Mouse (Mus musculus): ENCODE results near the gene Gm9936.
A peak's percentile ranks its signal among the peaks of the same experiment; 100 is the strongest.

The Gm9936 gene

DNA sequence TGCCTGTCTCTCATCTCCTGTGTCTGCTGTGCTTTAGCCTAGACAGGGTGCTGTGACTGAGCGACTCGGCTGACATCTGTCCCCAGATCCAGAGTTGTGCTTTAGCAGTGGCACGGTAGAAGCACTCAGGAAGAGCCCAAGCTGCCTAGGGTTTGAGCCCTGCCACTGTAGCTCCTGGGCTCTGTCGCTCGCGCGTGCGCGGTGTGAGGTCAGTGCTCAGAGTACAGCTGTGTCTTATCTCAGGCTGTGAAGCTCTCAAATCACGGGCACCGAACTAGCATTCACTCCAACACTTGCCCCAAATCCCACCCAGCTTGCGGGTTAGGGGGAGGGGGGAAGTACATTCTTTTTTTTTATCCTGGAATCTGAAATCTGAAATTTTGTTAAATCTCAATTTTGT lies 21.6 kb downstream of the Gm9936 start:
- DNase-seq (ENCODE audit: low spot score), result no peak

DNA sequence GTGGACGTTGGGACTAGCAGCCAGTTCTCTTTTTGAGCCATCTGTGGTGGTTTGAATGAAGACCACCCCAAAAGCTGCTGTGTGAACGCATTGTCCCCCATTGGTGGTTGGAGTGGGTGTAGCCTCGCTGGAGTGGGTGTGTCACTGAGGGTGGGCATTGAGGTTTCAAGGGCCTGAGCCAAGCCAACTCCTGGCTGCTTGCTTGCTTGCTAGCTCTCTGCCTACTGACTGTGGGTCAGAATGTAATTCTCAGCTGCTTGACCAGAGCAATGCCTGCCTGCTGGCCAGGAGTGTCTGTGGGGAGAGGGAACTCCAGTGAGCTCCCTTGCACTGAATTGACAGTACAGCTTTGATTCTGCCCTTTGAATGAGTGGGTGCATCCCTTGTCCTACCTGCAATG lies 28.7 kb downstream of the Gm9936 start:
- DNase-seq (ENCODE audit: low spot score), result no peak

DNA sequence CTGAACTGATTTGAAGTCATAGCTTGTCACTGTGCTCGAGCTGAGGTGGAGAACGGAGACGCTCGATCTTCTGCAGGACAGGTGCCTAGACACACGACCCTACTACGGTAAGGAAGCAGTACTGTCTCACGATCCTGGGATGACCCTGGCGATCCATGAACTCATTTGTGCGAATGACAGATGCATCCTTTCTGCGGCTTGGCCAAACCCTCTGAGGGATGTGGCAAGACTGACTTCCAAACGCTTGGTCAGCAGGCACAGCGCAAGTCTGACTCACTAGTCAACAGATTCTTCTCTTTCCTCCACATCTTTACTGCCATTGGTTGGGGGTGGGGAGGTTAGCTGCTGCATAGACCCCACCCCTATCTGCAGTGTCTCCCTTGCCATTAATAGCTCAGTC lies 31.1 kb downstream of the Gm9936 start:
- DNase-seq (ENCODE audit: low spot score), result no peak

DNA sequence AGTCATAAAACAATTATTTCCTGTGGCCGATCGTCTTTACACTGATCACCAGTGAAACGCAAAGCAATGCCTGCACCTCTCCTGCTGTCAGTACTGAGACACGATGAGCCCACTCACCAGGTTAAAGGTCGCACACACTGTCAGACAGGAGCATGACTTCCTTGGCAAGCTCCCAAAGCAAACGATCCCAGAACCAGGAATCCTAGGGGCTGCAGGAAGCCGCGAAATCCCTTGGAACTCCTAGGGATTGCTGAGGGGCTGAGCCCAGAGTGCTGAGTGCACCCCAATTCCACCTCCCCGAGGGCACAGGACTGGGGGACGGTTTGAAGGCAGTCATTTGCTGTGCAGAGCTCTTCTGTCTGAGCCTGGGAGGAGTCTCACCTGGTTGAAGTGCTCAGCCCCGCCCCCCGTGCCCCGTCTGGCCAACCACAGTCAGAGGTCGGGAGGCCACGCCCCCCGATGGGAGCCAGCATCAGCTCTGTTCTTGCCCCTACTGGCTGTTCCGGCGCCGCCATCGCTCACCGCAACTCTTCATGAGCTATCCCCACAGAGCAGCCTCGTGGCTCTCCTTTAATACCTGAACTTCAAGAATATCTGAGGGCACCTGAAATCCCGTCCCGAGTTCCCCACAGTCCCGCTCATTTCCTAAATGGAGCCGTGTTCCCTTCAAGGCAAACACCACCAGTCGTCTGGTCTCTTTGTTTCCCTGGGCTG lies 32.3 kb downstream of the Gm9936 start:
- DNase-seq (ENCODE audit: low spot score), result no peak

GRCm38 (mm10) chr5:114824197-114824596 lies 34.3 kb downstream of the Gm9936 start:
- DNase-seq (ENCODE audit: low spot score), result no peak

DNA sequence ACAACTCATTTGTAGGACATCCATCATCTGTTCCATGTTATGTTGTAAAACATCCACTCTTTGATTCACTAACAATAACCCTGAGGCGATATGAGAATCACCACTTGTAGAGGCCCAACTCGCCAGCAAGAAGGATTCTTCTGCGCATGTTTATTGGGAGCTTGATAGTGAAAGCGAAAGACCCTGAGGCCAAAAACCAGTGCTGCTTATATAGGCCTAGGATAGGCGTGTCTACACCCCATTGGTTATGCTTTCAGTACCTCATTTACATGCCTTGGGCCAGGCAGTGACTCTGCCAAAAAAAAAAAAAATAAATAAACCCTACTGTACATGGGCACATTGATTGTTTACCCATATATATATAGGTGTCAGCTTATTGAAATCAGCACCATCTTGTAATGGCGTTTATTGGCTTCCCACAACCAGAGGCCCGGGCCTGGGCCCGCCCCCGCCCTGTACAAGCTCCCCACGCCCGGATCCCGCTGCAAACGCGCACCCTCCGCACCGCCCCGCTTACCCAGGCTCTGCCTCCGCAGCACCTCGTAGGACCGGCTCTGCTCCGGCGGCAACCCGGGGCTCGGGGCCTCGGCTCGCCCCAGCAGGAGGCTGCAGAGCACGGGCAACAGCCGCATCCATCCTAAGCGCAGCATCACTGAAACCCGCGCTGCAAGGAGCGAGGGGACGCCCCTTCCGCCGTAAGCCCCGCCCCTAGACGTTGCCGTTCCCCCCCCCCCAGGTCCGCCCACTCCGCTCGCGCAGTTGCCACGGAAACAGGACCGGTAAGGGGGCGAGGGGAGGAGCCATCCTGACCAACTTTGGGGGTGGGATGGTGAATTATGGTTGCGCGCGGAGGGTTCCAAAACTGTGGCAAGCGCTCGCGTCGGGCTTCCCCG lies 35.4 kb downstream of the Gm9936 start, which contains the start of gene 1500011B03Rik:
Gene 1500011B03Rik, minus strand, starts transcription at position 673 of the 893 bp plus-strand sequence.
- DNase-seq (ENCODE audit: low spot score), result no peak

GRCm38 (mm10) chr5:114818124-114818523 lies 40.4 kb downstream of the Gm9936 start:
- no peak for DNase-seq (ENCODE audit: low spot score)

GRCm38 (mm10) chr5:114816599-114816998 lies 41.9 kb downstream of the Gm9936 start:
- no peak for DNase-seq (ENCODE audit: low spot score)

DNA sequence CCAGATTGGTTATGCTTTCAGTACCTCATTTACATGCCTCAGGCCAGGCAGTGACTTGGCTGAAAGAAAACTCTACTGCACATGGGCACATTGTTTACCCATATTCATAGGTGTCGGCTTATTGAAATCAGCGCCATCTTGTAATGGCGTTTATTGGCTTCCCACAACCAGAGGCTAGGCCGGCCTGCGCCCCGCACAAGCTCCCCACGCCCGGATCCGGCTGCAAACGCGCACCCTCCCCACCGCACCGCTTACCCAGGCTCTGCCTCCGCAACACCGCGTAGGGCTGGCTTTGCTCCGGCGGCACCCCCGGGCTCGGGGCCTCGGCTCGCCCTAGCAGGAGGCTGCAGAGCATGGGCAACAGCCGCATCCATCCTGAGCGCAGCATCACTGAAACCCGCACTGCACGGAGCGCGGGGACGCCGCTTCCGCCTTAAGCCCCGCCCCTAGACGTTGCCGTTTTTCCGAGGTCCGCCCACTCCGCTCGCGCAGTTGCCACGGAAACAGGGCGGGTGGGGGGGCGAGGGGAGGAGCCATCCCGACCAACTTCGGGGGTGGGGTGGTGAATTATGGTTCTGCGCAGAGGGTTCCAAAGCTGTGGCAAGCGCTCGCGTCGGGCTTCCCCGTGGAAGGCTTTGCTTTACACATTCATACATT lies 44.8 kb downstream of the Gm9936 start:
- DNase-seq (ENCODE audit: low spot score), result peak; percentile 56

GRCm38 (mm10) chr5:114809826-114810225 lies 48.7 kb downstream of the Gm9936 start:
- no peak for DNase-seq (ENCODE audit: low spot score)

DNA sequence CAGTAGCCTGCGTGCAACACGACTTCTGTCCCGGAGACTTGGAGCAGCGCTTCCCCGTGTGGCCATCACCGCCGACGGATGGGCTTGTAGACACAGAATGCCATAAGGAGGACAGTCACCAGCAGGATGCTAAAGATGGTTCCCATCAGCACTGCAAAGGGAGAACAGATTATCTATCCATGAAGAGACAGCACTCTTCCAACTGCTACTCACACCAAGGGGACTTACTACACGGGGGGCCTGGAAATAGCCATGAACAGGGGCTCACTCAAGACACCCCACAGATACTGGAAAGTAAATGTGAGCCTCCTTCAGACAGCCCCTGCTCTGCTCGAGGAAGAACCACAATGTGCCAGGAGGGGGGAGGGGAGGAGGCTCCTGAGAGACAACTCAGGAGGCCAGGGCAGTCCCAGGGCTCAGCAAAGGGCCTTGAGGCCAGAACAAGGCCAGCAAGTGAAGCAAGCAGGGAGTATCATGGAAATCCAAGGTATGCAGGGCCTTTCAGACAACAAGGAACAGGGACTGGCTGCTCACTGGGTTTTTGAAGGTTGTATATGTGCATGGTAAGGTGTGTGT lies 49.2 kb downstream of the Gm9936 start:
- no peak for DNase-seq (ENCODE audit: low spot score)

DNA sequence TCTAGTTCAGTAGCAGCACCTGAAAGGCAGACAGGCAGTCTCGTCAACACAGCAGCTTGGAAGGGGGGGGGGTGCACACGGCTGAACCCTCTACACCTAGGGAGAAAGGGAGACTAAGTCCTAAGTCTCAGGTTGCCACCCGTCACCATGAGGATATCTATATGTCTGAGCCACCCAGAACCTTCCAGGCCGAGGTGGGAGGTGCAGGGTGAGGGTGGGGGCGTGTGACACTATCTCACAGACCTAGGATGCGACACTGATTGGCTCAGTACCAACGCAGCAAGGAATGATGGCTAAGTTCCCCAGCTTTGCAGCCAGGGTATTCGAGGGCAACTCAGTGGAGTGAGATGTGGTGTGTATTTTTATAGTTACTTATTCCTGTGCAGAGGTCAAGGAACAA lies 50.1 kb downstream of the Gm9936 start:
- DNase-seq (ENCODE audit: low spot score), result no peak

DNA sequence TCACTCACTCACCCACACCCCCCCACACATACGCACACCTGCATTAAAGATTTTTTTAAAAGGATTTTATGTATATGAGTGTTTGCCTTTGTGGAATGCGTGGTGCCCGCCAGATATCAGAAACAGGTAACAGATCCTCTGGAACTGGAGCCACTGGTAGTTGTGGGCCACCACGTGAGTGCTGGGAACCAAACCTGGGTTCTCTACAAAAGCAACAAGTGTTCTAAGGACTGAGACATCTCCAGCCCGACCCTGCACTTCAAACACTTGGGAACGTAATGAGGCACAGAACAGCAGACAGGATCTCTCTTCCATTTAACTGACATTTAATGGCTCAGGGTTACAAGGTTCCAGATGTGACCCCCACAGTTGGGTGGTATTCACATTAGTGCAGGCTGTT lies 50.6 kb downstream of the Gm9936 start:
- no peak for DNase-seq (ENCODE audit: low spot score)

DNA sequence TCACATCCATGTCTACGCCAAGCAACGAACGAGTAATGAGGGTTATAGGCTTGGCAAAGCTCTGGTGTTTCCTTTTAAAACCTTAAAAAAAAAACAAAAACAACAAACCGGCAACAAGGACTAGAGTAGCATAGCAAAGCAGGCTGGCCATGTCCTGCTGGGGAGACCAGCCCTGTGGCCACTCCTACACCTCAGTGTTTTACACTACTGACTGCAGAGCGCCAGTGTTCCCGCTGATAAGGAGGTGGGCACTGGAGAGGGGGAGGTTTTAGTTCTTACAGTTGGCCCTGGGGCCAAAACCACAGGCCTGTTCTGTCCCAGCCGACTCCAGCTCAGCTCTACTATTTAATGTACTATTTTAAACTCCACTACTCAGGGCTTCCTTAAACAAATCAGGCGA lies 51.0 kb downstream of the Gm9936 start:
- DNase-seq (ENCODE audit: low spot score), result no peak

GRCm38 (mm10) chr5:114807063-114807462 lies 51.4 kb downstream of the Gm9936 start:
- no peak for DNase-seq (ENCODE audit: low spot score)

GRCm38 (mm10) chr5:114806636-114807035 lies 51.8 kb downstream of the Gm9936 start:
- DNase-seq (ENCODE audit: low spot score), result no peak

All from urinary bladder, postnatal 10 days (tissue).